Mouse (Mus musculus) cortical plate, adult 2 months (tissue): Measurements from ENCODE around the gene Mtfp1.

ENCODE experiments used
- CTCF ChIP-seq: fragments of 200-500 bp; IDR thresholded peaks from 2 replicates; pipeline ENCODE4 v1.5.1; 2011; ENCODE audit warnings: mild to moderate bottlenecking, control low read depth, low read length; ENCODE audit not compliant: insufficient read depth; ENCODE audit errors: extremely low read depth
- POLR2A ChIP-seq: fragments of 200-500 bp; IDR thresholded peaks from 2 replicates; pipeline ENCODE4 v1.6.1; 2011; ENCODE audit warnings: mild to moderate bottlenecking, low read length, control low read depth; ENCODE audit not compliant: insufficient read depth; ENCODE audit errors: extremely low read depth

DNA sequence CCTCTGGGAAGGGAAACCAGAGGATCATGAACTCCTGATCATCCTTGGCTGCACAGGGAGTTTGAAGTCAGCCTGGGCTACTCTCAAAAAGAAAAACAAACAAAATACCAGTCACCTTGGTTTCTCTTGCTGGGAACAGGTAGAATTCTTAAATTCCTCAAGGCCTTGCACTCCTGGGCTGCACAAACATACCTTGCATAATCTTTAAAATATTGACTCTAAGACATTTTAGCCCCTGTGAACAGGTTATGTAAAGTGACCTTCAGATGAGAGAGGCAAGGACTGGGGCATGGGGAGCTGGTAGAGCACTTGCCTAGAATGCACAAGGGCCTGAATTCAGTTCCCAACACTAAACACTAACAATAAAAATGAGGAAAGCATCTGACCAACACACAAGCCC lies 46.3 kb upstream of the Mtfp1 start:
- TF ChIP-seq CTCF = no peak
- no peak for TF ChIP-seq POLR2A
